Mouse (Mus musculus): ENCODE results near the gene AI464131. TPM values are rescaled to one million over a fixed set of nuclear protein-coding genes. Genes with fewer than 3 reads are reported as not detected.

Gene AI464131
- polyA plus RNA-seq, 1 experiment from 2014 or later = 8.9 TPM

DNA sequence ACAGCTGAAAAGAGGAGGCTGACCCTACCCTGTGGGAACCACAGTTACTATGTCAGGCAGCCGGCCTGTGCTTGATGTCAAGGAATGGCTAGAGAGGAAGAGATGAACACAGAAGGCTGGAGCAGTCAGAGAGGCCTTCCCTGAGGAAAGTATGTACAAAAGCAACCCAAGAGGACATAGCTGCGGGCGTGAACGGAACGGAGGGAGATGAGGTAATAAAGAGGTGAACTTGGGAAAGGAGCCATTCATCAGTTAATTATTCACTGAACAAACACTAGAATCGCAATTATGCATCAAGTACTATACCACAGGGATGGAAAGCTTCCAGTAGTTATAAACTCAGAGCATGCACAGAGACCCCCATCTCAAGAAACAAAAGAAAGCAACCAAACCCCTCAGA is 19.3 kb upstream of the AI464131 start:
- Histone ChIP-seq H3K27ac (replicated peaks) (no peak overlapping the region), H3K4me3 (no peak overlapping the region), H3K27me3 (replicated peaks; ENCODE audit: low read depth, poor library complexity, severe bottlenecking) (peaks cover 45% of the 10 kb centered on the region), H3K4me1 (peaks cover 15% of the 10 kb centered on the region), H3K9me3 (no peaks in the 10 kb centered on the region), H3K36me3 (replicated peaks) (no peaks in the 10 kb centered on the region)
- DNase-seq (ENCODE audit: low spot score) = no peak
- 88% methylated on average over 6 of the region's 6 CpGs for WGBS

DNA sequence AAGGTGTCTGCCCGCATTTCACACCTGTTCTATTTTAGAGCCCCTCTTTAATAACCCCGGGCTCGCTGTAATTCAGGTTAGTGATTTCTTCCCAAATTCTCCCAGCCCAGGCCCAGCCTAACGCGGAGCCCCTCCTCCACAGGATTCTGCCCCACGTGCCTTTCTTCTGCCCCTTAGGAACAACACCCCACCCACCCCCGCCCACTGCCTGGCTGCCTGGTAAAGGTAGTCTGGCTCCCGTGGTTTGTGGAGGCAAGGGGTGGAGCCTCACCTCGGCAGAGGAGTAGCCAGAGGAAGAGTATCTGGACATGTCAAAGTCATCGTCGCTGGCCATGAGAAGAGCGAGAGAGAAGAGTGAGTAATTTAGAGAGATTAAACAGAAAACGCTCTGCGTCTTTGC is 17.8 kb upstream of the AI464131 start:
- H3K27ac ChIP-seq (replicated peaks) = no peak overlapping the region
- 40% methylated on average over 14 of the region's 14 CpGs for WGBS
- H3K9me3 ChIP-seq = no peaks in the 10 kb centered on the region
- H3K4me1 ChIP-seq = peaks cover 8% of the 10 kb centered on the region
- H3K36me3 ChIP-seq (replicated peaks) = no peaks in the 10 kb centered on the region
- H3K27me3 ChIP-seq (replicated peaks; ENCODE audit: low read depth, poor library complexity, severe bottlenecking) = peaks cover 45% of the 10 kb centered on the region
- DNase-seq (ENCODE audit: low spot score) = no peak
- H3K4me3 ChIP-seq = no peak overlapping the region

DNA sequence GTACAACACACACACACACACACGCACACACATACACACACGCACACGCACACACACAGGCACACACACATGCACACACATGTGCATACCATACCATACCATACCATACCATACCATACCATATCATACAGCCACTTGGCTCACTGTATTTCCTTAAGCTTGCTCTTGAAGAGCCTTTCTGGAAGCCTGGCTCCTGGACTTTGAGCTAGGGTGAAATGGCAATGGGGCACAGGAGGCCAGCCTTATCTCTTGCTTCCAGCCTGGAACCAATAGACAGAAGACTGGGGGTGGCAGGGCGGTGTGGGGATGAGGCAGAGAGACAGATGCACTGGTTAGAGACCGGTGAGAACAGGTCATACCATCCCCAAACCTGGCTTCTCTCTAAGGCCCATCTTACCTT is 16.3 kb upstream of the AI464131 start:
- DNase-seq (ENCODE audit: low spot score) = no peak
- Histone ChIP-seq H3K27me3 (replicated peaks; ENCODE audit: low read depth, poor library complexity, severe bottlenecking) (peaks cover 37% of the 10 kb centered on the region), H3K4me3 (no peak overlapping the region), H3K4me1 (peaks cover 14% of the 10 kb centered on the region), H3K36me3 (replicated peaks) (no peaks in the 10 kb centered on the region), H3K9me3 (no peaks in the 10 kb centered on the region), H3K27ac (replicated peaks) (no peak overlapping the region)
- WGBS = 91% methylated on average over 5 of the region's 5 CpGs

DNA sequence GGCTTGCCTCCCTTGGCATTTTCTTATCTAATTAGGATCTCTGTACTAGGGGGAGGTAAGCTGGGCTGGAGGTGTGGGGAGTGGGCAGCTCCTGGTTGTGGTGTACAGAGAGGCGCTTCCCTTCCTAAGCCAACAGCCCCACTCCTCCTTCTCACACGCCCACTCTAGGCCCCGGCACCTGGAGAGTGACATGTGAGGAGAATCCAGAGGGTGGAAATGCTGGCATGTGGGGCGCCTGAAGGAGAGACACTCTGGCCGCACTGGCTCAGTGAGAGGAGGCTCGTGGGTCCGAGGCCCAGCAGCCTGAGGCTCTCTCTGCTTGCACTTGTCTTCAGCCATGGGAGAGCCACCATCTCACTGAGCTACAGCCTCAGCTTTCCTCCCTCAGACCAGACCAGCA is 15.5 kb upstream of the AI464131 start:
- H3K36me3 ChIP-seq (replicated peaks) = no peaks in the 10 kb centered on the region
- DNase-seq (ENCODE audit: low spot score) = no peak
- no peak overlapping the region for H3K4me3 ChIP-seq
- peaks cover 28% of the 10 kb centered on the region for H3K27me3 ChIP-seq (replicated peaks; ENCODE audit: low read depth, poor library complexity, severe bottlenecking)
- peaks cover 22% of the 10 kb centered on the region for H3K4me1 ChIP-seq
- 71% methylated on average over 7 of the region's 7 CpGs for WGBS
- H3K27ac ChIP-seq (replicated peaks) = peak overlapping the region; percentile 32; the same call in 1 of the 2 replicates
- no peaks in the 10 kb centered on the region for H3K9me3 ChIP-seq

DNA sequence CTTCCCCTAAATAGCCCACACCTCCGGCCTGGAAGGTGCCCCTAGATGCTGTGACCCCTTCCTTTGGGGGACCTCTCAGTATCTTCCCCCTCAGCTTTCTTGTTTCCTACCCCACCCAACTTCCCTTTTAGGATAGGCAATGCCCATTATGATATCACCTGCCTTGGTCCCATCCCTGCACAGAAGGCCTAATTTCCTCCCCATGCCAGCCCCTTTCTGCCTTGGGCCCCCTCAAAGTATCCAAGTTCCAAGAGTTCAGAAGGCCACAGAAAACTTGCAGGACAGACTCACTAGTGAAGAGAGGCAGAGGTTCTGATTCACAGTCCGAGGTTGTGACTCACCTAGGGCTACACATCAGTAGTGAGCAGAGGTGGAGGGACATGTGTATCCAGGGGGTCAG is 14.4 kb upstream of the AI464131 start, which contains the start of gene 1110017D15Rik:
1110017D15Rik (minus strand) TSS at position 101 of the 400 bp plus-strand sequence.
- H3K36me3 ChIP-seq (replicated peaks) = no peaks in the 10 kb centered on the region
- H3K4me1 ChIP-seq = peaks cover 33% of the 10 kb centered on the region
- DNase-seq (ENCODE audit: low spot score) = no peak
- no peaks in the 10 kb centered on the region for H3K9me3 ChIP-seq
- H3K27ac ChIP-seq (replicated peaks) = no peak within 1 kb of the TSS
- peaks cover 35% of the 10 kb centered on the region for H3K27me3 ChIP-seq (replicated peaks; ENCODE audit: low read depth, poor library complexity, severe bottlenecking)
- WGBS = 93% methylated on average over 2 of the region's 2 CpGs
- no peak within 1 kb of the TSS for H3K4me3 ChIP-seq

DNA sequence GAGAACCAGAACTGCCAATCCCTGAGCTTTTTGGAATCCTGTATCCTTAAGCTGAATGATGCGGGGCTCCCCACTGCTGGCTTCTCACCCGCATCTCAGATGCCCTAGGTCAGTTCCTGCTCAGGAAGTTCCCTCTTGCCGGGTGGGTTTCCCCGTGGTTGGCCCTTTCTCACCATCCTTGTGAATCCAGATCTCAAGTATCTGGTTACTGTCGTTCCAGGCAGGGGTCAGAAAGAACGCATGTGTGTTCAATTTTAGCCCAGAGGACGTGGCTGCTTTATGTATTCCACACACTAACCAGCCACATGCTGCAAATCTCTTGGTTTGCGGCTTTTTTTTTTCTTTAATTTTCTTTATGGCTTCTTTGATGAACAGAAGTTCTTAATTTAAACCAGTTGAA is 10.8 kb upstream of the AI464131 start:
- peak overlapping the region; percentile 4; the same call in 1 of the 2 replicates for H3K4me3 ChIP-seq
- H3K9me3 ChIP-seq = no peaks in the 10 kb centered on the region
- H3K27me3 ChIP-seq (replicated peaks; ENCODE audit: low read depth, poor library complexity, severe bottlenecking) = peaks cover 38% of the 10 kb centered on the region
- H3K4me1 ChIP-seq = peaks cover 34% of the 10 kb centered on the region
- peak overlapping the region; percentile 78 for H3K27ac ChIP-seq (replicated peaks)
- 15% methylated on average over 8 of the region's 8 CpGs for WGBS
- H3K36me3 ChIP-seq (replicated peaks) = no peaks in the 10 kb centered on the region
- peak; percentile 75 for DNase-seq (ENCODE audit: low spot score)

DNA sequence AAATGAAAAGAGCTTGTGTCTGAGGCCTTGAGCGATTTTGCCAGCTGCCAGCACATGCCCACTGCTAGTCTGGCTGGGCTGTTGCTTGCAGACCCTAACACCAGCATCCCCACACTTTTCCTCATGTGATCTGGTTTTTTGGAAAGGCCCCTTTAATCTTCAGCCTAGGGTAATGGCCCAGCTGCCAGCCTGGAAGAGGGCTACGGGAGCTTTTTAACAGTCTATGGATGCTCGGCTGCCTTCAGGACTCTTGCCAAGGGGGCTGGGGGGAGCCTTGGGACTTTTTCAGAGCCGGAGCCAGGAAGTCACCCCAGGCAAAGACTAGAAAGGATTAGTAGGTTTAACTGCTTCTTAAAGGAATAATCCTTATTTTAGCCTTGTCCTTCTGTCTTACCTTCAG is 10.4 kb upstream of the AI464131 start:
- Histone ChIP-seq H3K27me3 (replicated peaks; ENCODE audit: low read depth, poor library complexity, severe bottlenecking) (peaks cover 42% of the 10 kb centered on the region), H3K4me3 (peak overlapping the region; percentile 4; the same call in 1 of the 2 replicates), H3K27ac (replicated peaks) (peak overlapping the region; percentile 78), H3K4me1 (peaks cover 35% of the 10 kb centered on the region), H3K9me3 (no peaks in the 10 kb centered on the region), H3K36me3 (replicated peaks) (no peaks in the 10 kb centered on the region)
- peak; percentile 40 for DNase-seq (ENCODE audit: low spot score)
- 28% methylated on average over 4 of the region's 4 CpGs for WGBS

DNA sequence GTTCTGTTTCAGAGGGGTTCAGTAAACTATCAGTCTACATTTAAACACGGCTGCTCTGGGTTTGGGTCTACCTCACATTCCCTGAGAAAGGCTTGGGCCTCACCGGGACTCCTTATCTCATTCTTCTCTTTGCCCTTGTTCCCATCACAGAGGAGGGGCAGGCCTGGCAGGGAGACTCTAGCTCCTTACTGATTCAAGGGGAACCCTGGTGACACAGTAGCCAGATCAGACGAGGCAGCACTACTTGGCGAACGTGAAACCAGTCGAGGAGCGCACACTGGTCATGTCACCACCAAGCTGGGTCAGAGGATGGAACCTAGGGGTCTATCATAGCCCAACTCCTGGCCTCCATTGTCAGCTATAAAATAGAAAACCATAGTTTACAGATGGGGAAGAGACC is 5.1 kb upstream of the AI464131 start:
- WGBS = 45% methylated on average over 7 of the region's 7 CpGs
- no peak overlapping the region for H3K27ac ChIP-seq (replicated peaks)
- peaks cover 70% of the 10 kb centered on the region for H3K27me3 ChIP-seq (replicated peaks; ENCODE audit: low read depth, poor library complexity, severe bottlenecking)
- H3K4me3 ChIP-seq = no peak overlapping the region
- H3K4me1 ChIP-seq = peaks cover 48% of the 10 kb centered on the region
- no peaks in the 10 kb centered on the region for H3K36me3 ChIP-seq (replicated peaks)
- DNase-seq (ENCODE audit: low spot score) = no peak
- H3K9me3 ChIP-seq = peaks cover 3% of the 10 kb centered on the region; the same call in 1 of the 2 replicates

DNA sequence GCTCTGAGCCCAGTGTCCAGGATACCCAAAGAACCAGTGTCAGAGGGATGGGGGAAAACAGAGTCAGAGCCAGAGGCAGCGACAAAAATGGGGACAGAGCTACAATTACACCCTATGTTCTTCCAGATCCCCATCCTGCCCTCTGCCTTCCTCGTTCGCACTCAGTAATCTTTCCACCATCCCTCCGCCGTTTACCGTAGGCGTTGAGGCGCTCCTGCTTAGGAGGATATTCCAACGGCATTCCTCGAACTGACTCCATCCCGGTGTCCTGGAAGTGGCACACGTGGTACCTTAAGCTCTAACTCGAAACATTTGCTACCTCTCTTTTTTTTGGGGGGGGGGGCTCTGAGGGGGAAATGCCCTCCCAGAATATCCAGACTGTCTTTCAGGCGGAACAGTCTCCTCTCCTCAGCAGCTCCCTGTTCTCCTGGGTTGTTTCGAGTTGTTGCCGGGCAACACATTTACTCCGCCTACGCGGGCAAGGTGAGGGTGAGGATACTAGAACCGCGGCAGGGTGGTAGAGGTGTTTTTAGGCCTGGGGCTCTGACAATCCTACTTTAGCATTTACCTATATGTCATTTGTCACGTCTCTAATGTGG is 4.5 kb upstream of the AI464131 start:
- DNase-seq (ENCODE audit: low spot score) = peak; percentile 65
- peaks cover 3% of the 10 kb centered on the region; the same call in 1 of the 2 replicates for H3K9me3 ChIP-seq
- H3K27ac ChIP-seq (replicated peaks) = peak overlapping the region; percentile 89
- peaks cover 70% of the 10 kb centered on the region for H3K27me3 ChIP-seq (replicated peaks; ENCODE audit: low read depth, poor library complexity, severe bottlenecking)
- H3K36me3 ChIP-seq (replicated peaks) = no peaks in the 10 kb centered on the region
- H3K4me3 ChIP-seq = peak overlapping the region; percentile 62
- H3K4me1 ChIP-seq = peaks cover 48% of the 10 kb centered on the region
- WGBS = 1% methylated on average over 22 of the region's 22 CpGs

DNA sequence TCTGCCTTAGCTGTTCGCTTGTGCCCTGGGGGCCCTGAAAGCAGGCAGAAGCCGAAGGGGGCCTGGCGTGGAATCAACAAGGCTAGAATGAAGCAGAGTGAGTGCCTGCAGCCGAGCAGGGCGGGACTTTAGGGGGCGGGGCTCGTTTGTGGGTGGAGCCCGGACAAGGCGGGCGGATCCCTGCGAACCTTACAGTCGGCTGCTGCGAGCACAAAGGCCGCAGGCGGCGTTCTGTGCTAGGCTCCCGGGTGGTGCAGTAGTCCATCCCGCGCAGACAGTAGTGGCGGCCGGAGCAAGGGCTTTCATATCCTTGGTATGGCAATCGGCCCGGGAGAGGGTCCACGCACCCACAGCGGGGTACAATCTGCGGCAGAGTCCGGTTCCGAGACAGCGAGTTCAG is 4.0 kb upstream of the AI464131 start:
- under 1% methylated on average over 29 of the region's 29 CpGs for WGBS
- Histone ChIP-seq H3K4me3 (peak overlapping the region; percentile 62), H3K36me3 (replicated peaks) (no peaks in the 10 kb centered on the region), H3K9me3 (peaks cover 3% of the 10 kb centered on the region; the same call in 1 of the 2 replicates), H3K27me3 (replicated peaks; ENCODE audit: low read depth, poor library complexity, severe bottlenecking) (peaks cover 71% of the 10 kb centered on the region), H3K27ac (replicated peaks) (peak overlapping the region; percentile 89), H3K4me1 (peaks cover 49% of the 10 kb centered on the region)
- DNase-seq (ENCODE audit: low spot score) = peak; percentile 93

DNA sequence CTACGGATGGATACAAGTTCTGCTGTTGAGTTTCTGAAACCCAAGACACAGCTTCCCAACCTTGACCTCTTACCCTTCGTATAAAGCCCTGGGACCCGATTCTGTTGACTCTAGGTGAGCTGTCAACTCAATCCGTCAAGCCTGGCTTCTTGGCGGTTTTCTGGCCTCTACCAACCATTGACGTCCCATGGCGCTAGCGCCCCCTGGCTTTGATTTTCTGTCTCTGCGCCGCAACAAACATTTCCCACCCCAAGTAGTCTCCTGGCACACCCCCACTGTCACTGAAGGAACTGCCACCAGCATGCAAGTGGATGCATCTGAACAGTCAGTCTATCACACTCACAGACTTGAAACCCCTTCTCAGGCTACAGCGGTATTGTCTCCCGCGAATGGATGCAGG is 3.3 kb upstream of the AI464131 start:
- Histone ChIP-seq H3K27me3 (replicated peaks; ENCODE audit: low read depth, poor library complexity, severe bottlenecking) (peaks cover 71% of the 10 kb centered on the region), H3K9me3 (peaks cover 3% of the 10 kb centered on the region; the same call in 1 of the 2 replicates), H3K36me3 (replicated peaks) (no peaks in the 10 kb centered on the region), H3K4me3 (peak overlapping the region; percentile 62), H3K4me1 (peaks cover 51% of the 10 kb centered on the region), H3K27ac (replicated peaks) (peak overlapping the region; percentile 89)
- WGBS = 8% methylated on average over 13 of the region's 13 CpGs
- peak; percentile 62 for DNase-seq (ENCODE audit: low spot score)

DNA sequence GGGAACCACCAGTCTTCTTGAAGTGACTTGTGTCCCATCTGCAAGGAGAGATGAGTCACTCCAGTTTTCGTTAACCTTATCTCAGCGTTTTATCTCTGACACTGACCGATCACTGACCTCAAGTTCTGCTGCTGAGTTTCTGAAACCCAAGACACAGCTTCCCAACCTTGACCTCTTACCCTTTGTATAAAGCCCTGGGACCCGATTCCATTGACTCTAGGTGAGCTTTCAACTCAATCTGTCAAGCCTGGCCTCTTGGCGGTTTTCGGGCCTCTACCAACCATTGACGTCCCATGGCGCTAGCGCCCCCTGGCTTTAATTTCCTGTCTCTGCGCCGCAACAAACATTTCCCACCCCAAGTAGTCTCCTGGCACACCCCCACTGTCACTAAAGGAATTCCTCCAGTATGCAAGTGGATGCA is 2.3 kb upstream of the AI464131 start:
- Histone ChIP-seq H3K4me1 (peaks cover 51% of the 10 kb centered on the region), H3K4me3 (no peak overlapping the region), H3K36me3 (replicated peaks) (no peaks in the 10 kb centered on the region), H3K27me3 (replicated peaks; ENCODE audit: low read depth, poor library complexity, severe bottlenecking) (peaks cover 75% of the 10 kb centered on the region), H3K27ac (replicated peaks) (no peak overlapping the region), H3K9me3 (peaks cover 3% of the 10 kb centered on the region; the same call in 1 of the 2 replicates)
- no peak for DNase-seq (ENCODE audit: low spot score)
- WGBS = 49% methylated on average over 11 of the region's 11 CpGs

DNA sequence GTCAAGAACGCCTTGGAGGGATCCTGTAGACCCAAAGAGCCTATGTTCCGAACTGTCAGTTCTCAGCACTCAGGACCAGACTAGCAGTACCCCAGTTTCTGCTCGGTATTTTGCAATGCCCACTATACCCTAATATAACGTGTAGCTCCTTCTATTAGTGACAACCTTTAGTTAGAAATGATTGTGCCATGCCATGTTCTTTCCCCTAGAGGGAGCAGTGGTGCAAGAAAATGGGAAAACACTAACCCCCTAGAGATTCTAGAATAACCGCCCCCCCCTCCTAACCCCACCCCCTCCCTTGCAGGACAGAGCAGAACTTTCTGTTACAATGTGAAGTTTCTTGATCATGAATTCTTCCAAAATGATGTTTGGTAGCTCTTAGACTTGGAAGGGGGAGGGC is 1.4 kb upstream of the AI464131 start:
- Histone ChIP-seq H3K27me3 (replicated peaks; ENCODE audit: low read depth, poor library complexity, severe bottlenecking) (peaks cover 75% of the 10 kb centered on the region), H3K4me1 (peaks cover 52% of the 10 kb centered on the region), H3K36me3 (replicated peaks) (no peaks in the 10 kb centered on the region), H3K9me3 (peaks cover 3% of the 10 kb centered on the region; the same call in 1 of the 2 replicates), H3K27ac (replicated peaks) (no peak overlapping the region), H3K4me3 (no peak overlapping the region)
- 75% methylated on average over 5 of the region's 5 CpGs for WGBS
- no peak for DNase-seq (ENCODE audit: low spot score)

All from embryonic facial prominence, embryonic 10.5 days (tissue).